Mouse (Mus musculus) CD4-positive naive resting alpha-beta T cell, adult 57 days (primary cell): Measurements from ENCODE around the gene Olfr1270. TPM values are rescaled to one million over a fixed set of nuclear protein-coding genes. Genes with fewer than 3 reads are reported as not detected.

ENCODE experiments used
- total RNA-seq: library from RNA; stranded (reverse); gene quantifications from one replicate; pipeline ENCODE4 v1.2.4, GENCODE M21; 2023

Olfr1270 gene
- not detected for total RNA-seq

GRCm38 (mm10) chr2:90152991-90153390 is at the start of gene Olfr1270:
TSS of gene Olfr1270 (minus strand) at chr2:90153091.

GRCm38 (mm10) chr2:90142196-90142595 is 10.7 kb downstream of the Olfr1270 start, which contains the start of gene Olfr32:
TSS of gene Olfr32 (minus strand) at chr2:90142296.

DNA sequence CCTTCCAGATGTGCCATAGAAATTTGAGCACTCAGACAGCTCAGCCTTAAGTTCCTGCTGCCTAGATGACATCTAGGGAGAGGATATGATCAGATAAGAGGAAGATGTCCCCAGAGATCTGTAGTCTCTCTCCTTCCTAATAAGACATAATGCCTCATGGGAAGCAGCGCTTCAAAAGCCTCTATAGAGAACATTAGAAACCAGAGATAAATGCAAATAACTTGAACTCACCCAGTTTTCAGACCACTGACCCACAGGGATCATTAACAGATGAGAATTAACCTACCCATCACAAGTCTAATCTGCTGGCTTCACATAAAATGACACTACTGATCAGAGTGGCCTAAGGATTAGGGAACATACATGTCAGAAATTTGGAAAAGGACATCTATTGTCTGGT is 31.6 kb downstream of the Olfr1270 start, which contains the start of gene Olfr1269:
Gene Olfr1269 (minus strand): TSS at position 101 of the 400 bp plus-strand sequence.

Other genes with a start within 250 kb of the Olfr1270 start
- not detected for gene Olfr1258, start 225.8 kb downstream of the Olfr1270 start, total RNA-seq
- not detected for gene Olfr1259, start 204.4 kb downstream of the Olfr1270 start, total RNA-seq
- gene Olfr1260, start 178.8 kb downstream of the Olfr1270 start, total RNA-seq, result not detected
- not detected for gene Olfr1261, start 161.9 kb downstream of the Olfr1270 start, total RNA-seq
- gene Olfr1262, start 152.9 kb downstream of the Olfr1270 start, total RNA-seq, result not detected
- gene Olfr1263, start 141.0 kb downstream of the Olfr1270 start, total RNA-seq, result not detected
- not detected for gene Olfr1264, start 127.5 kb downstream of the Olfr1270 start, total RNA-seq
- gene Olfr1265, start 117.8 kb downstream of the Olfr1270 start, total RNA-seq, result not detected
- not detected for gene Olfr140, start 89.5 kb downstream of the Olfr1270 start, total RNA-seq
- not detected for gene Olfr1269, start 31.7 kb downstream of the Olfr1270 start, total RNA-seq
- gene Olfr32, start 10.8 kb downstream of the Olfr1270 start, total RNA-seq, result not detected
- 0.59 TPM for gene Olfr1506, start 71.4 kb upstream of the Olfr1270 start, total RNA-seq
- not detected for gene Olfr142, start 104.5 kb upstream of the Olfr1270 start, total RNA-seq
- gene Olfr1271, start 117.9 kb upstream of the Olfr1270 start, total RNA-seq, result not detected
- gene Olfr1272, start 139.8 kb upstream of the Olfr1270 start, total RNA-seq, result not detected
- not detected for gene Gm13769, start 169.1 kb upstream of the Olfr1270 start, total RNA-seq
- not detected for gene Olfr1274-ps, start 245.6 kb upstream of the Olfr1270 start, total RNA-seq